Mouse (Mus musculus) cerebellum, adult (tissue): ENCODE results near the gene Exph5.
A peak's percentile ranks its signal among the peaks of the same experiment; 100 is the strongest.

Experiments
- ATAC-seq: cut with Nextera tagmentation; 2 replicates; pipeline ENCODE4 v1.9.2; 2017; ENCODE audit warnings: mild to moderate bottlenecking, moderate library complexity, mixed read lengths; ENCODE audit not compliant: insufficient number of reproducible peaks, low FRiP score, low TSS enrichment

Exph5 gene

DNA sequence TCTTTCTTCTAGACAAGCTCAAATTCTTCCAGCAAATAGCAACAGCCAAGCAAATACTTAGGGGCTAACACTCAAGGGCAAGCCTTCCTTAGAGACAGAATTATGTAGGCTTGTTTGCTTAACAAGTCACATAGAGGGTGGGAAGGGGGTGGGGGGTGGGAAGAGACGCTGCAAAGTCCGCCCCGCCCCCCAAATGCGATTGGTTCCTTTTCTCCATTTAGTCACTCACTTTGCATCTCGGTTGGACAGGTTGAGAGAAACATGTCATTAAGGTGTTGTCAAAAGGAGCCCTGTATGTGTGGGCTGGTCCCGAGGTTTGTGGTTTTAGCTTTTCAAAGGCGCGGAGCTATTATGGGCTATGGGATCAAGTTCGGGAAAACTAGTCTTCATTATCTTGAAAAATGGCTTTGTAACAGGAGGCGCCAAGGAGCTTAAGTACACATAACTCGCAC, at the start of gene Exph5:
TSS of gene Exph5 (plus strand) at position 402 of the 452 bp plus-strand sequence.
- peak; percentile 80; the same call in 1 of the 2 replicates for ATAC-seq

DNA sequence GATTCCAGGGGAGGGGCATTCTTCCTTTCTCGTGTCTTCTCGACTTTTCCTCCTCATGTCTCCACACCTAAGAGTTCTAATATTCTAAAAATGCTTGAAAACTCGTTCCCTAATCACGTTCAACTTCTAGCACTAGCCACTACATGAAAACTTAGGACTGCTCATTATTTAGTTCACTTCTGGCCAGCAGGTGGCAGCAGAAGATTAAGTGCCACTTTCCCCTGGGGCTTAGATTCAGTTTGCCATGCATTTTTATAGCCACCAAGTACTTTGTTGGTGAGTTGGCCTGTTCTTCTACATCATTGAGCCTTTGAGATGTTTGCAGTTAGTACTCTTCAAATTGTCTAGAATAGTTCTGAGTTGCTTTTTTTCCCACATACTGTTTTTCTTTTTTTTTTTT, 47.1 kb upstream of the Exph5 start:
- ATAC-seq = no peak; the same call in 1 of the 2 replicates

GRCm38 (mm10) chr9:53256690-53257305, 44.7 kb upstream of the Exph5 start:
- no peak; the same call in 1 of the 2 replicates for ATAC-seq

- ATAC-seq = no peak
These were observed 43.7 kb upstream of the Exph5 start for GRCm38 (mm10) chr9:53257772-53258171.

GRCm38 (mm10) chr9:53258199-53258598, 43.3 kb upstream of the Exph5 start:
- ATAC-seq = no peak

- ATAC-seq = no peak
These were observed 37.1 kb upstream of the Exph5 start for GRCm38 (mm10) chr9:53264387-53264786.

GRCm38 (mm10) chr9:53265589-53265988, 35.9 kb upstream of the Exph5 start:
- no peak for ATAC-seq

DNA sequence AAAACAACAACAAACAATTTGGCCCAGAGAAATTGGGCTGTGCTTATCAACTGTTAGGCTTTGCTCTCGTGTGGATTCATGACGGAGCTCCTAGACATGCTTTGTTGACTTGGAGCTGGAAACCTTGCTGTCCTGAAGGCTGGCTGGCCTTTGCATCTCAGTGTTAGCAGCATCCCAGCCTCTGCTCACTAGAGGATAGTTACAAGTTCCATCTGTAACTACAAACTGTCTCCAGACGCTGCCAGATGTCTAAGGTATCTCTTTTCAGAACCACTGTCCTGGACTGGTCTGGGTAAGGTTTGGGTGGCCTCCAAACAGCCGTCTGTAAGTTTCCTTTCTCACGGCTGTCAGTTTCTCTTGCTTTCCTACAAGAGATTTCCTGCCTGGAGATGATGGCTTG, 33.4 kb upstream of the Exph5 start:
- ATAC-seq = no peak

DNA sequence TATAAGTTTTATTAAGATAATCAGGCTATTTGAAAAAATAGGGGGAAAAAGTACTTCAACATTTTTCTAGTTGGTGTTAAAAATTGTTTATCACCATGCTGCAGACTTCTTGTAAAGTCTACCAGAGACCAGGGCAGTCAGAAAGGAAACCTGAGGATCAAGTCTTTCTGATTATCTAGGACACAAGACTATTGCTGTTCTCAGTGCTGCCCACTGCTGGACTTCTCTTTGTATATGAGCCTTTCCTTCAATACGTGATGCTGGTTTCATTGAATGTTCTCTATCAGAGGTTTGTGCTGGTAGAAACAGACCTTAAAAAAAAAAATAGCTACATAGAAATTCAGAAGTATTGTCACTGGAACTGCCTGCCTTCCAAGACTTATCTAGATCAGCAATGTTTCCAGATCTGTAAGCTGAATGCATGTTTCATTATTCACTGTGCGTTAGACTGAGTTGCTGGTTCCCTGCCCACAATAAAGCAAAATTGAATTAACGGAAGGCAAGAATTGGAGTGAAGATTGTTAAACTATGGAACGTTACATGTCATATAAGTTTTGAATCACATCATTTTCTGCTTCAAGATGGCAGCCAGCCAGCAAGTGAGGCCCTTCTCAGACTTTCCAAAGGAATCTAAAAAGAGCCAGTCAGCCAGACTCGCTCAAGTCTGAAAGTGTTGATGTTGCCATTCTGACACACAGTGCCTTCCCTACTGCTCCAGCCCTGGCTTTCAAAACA, 32.6 kb upstream of the Exph5 start:
- no peak for ATAC-seq

DNA sequence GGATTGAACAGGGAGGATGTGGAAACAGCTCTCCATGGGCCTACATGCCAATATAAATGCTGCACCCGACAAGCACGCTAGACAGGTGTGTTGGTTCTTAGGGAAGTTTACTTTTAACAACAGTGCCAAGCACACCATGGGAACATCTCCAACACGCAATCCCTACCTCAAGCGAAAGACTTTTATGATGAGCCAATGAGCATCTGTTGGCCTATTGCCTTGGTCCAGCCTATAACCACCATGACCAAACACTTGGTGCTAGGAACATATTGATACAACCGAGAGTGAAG, 32.1 kb upstream of the Exph5 start:
- no peak for ATAC-seq

GRCm38 (mm10) chr9:53271281-53272022, 30.0 kb upstream of the Exph5 start:
- ATAC-seq = no peak

DNA sequence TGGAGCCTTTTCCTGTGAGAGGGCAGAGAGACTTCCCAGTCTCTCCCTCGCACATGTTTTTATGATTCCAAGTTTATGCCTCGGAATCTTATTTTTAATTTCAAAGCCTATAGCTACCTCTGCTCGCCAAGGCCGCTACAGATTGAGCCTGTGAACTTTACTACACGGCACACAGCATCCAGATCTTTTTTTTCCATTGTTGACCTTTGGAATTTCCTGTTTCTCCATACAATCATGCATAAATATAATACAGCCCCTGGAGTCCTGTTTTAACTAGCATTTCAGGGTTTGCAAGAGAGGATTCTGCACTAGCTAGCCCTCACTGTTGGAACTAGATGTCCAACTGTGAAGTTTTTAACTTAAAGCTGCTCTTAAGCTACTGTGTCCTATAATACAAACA, 29.3 kb upstream of the Exph5 start:
- ATAC-seq = no peak

GRCm38 (mm10) chr9:53272714-53273113, 28.8 kb upstream of the Exph5 start:
- no peak for ATAC-seq

GRCm38 (mm10) chr9:53276381-53276780, 25.1 kb upstream of the Exph5 start:
- ATAC-seq = no peak

GRCm38 (mm10) chr9:53278997-53279396, 22.5 kb upstream of the Exph5 start:
- no peak for ATAC-seq

GRCm38 (mm10) chr9:53286793-53287192, 14.7 kb upstream of the Exph5 start:
- no peak for ATAC-seq

DNA sequence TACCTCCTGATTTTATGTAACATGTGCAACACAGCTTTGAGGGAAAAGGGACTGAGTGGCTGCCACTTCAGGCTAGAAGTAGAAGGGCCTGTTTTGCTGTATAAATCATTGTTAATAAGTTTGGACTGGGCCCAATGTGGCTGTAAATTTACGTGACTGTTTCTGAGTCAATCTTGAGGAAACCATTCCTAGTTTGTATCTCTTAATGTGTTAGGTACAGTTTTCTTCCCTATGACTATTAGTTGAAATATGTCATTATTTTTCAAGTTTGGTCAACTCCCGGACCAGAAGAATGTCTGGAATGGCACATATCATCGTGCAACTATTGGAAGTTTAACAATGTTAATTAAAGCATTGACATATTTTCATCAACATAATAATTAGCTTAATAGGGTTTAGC, 11.5 kb upstream of the Exph5 start:
- no peak for ATAC-seq

DNA sequence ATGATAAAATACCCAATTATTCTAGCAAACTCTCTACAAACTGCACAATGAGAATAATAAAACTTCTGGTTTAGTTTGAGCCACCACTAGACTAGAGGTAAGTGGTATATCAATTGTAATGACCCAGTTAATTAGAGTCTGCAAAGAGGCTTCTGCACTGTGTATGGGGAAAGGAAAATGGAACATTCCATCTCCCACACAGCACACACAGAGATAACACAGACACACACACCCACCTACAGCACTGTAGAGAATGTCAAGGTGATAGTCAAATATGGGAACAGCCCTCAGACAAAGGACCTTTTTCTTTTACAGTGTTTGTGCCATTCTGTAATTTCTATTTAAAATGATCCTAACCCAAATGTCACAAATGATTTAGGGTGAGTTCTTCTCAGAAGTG, 8.6 kb upstream of the Exph5 start:
- ATAC-seq = no peak

DNA sequence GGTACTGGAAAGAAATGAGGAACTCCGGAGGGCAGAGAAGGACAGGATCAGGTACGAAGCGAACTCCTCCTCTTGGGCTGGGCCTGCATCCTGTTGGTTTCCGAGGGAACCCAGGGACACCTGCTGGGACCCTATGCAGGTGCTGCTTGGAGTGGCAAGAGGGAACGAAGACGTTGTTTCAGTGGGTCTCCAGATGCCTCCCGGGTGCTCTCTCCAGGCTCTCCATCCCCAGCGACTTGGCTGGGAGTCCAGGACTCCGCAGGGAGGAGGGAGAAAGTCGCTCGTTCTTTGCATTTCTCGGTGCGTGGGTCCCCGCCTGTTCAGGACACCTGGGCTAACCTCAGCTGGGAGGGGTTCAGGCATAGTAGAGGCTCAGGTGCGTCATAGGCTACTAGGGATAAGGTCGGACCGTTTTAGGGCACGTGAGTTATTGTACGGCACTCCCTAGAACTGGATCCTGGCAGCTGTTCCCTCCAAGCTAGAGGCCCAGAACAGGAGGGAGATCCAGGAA, 386 bp downstream of the Exph5 start:
- peak; percentile 50; the same call in 1 of the 2 replicates for ATAC-seq

DNA sequence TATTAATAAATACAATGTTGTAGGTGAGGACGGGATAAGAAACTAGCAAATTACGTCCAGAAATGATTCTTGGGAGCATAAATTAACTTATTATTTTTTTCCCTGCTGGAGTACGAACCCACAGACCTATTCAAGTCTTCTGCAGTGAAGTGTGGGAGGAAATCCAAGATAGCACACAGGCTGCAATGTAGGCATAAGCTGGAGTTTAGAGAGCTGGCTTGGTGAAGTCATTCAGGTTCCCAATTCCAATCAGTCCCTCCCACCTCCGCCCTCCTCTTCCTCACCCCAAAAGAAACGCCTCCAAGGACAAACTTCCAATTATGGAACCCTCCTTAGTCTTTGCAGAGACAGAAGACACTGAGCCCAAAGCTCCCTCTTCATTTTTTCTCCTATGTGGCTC, 945 bp downstream of the Exph5 start:
- no peak; the same call in 1 of the 2 replicates for ATAC-seq

GRCm38 (mm10) chr9:53307904-53308303, 6.4 kb downstream of the Exph5 start:
- no peak for ATAC-seq
